Mouse (Mus musculus): ENCODE results near the gene Csnk1d.

The Csnk1d gene

GRCm38 (mm10) chr11:120913796-120914195 lies 77.3 kb downstream of the Csnk1d start:
- CTCF ChIA-PET: no interaction called here
